Mouse (Mus musculus): ENCODE measurements around the gene Tagln2. TPM values are rescaled to one million over a fixed set of nuclear protein-coding genes. Genes with fewer than 3 reads are reported as not detected.

Tagln2 gene
- 388 and 395 TPM in 2 replicates for polyA plus RNA-seq (2015; fragmentation: Nextera tagmentation; extraction: Ambion mirVana)

GRCm38 (mm10) chr1:172499765-172500441, at the start of gene Tagln2:
Gene Tagln2 (plus strand): TSS chr1:172500047.
- Histone ChIP-seq H3K27me3 (replicated peaks) (no peaks in the 10 kb centered on the region), H3K36me3 (peaks cover 17% of the 10 kb centered on the region), H3K4me2 (replicated peaks) (peak within 1 kb of the TSS; percentile 73), H3K4me1 (replicated peaks) (peaks cover 38% of the 10 kb centered on the region), H3K27ac (peak within 1 kb of the TSS; percentile 89), H3K9ac (peak within 1 kb of the TSS; percentile 83), H3K9me3 (no peaks in the 10 kb centered on the region), H3K4me3 (replicated peaks) (peak within 1 kb of the TSS; percentile 73)
- ATAC-seq = peak; percentile 81
- 2% methylated on average over 30 of the region's 30 CpGs for WGBS

- ATAC-seq = peak; percentile 76
- Histone ChIP-seq H3K27me3 (replicated peaks) (no peaks in the 10 kb centered on the region), H3K4me2 (replicated peaks) (no peak overlapping the region), H3K36me3 (no peaks in the 10 kb centered on the region), H3K9me3 (no peaks in the 10 kb centered on the region), H3K4me1 (replicated peaks) (peaks cover 7% of the 10 kb centered on the region; the same call in 1 of the 2 replicates), H3K27ac (no peak overlapping the region), H3K4me3 (replicated peaks) (no peak overlapping the region), H3K9ac (no peak overlapping the region)
- WGBS = 47% methylated on average over 2 of the region's 2 CpGs
Observed at GRCm38 (mm10) chr1:172450226-172450625, 49.6 kb upstream of the Tagln2 start.

GRCm38 (mm10) chr1:172450848-172451470, 48.9 kb upstream of the Tagln2 start:
- peak; percentile 49 for ATAC-seq
- H3K4me2 ChIP-seq (replicated peaks) = peak overlapping the region; percentile 14; the same call in 1 of the 2 replicates
- no peak overlapping the region for H3K27ac ChIP-seq
- H3K4me1 ChIP-seq (replicated peaks) = peaks cover 7% of the 10 kb centered on the region; the same call in 1 of the 2 replicates
- no peak overlapping the region for H3K9ac ChIP-seq
- no peak overlapping the region for H3K4me3 ChIP-seq (replicated peaks)
- 40% methylated on average over 17 of the region's 17 CpGs for WGBS
- no peaks in the 10 kb centered on the region for H3K9me3 ChIP-seq
- no peaks in the 10 kb centered on the region for H3K36me3 ChIP-seq
- H3K27me3 ChIP-seq (replicated peaks) = no peaks in the 10 kb centered on the region

GRCm38 (mm10) chr1:172452911-172453310, 46.9 kb upstream of the Tagln2 start:
- Histone ChIP-seq H3K4me2 (replicated peaks) (no peak overlapping the region), H3K4me3 (replicated peaks) (no peak overlapping the region), H3K36me3 (no peaks in the 10 kb centered on the region), H3K9me3 (no peaks in the 10 kb centered on the region), H3K27ac (no peak overlapping the region), H3K9ac (no peak overlapping the region), H3K27me3 (replicated peaks) (no peaks in the 10 kb centered on the region), H3K4me1 (replicated peaks) (peaks cover 7% of the 10 kb centered on the region; the same call in 1 of the 2 replicates)
- 47% methylated on average over 2 of the region's 2 CpGs for WGBS
- ATAC-seq = no peak

DNA sequence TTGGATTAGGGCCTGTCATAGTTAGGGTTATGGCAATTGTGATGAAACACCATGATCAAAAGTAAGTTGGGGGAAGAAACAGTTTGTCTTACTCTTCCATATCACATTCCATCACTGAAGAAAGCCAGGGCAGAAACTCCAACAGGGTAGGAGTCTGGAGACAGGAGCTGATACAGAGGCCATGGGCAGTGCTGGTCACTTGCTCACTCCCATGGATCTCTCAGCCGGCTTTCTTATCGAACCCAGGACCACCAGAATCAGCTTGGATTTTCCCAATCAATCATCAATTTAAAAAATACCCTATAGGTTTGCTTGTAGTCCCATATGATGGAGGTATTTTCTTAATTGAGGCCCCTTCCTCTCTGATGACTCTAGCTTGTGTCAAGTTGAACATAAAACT, 46.0 kb upstream of the Tagln2 start:
- H3K4me3 ChIP-seq (replicated peaks) = no peak overlapping the region
- H3K9ac ChIP-seq = no peak overlapping the region
- H3K36me3 ChIP-seq = no peaks in the 10 kb centered on the region
- H3K9me3 ChIP-seq = no peaks in the 10 kb centered on the region
- ATAC-seq = no peak
- no peaks in the 10 kb centered on the region for H3K27me3 ChIP-seq (replicated peaks)
- 95% methylated on average over 2 of the region's 2 CpGs for WGBS
- no peak overlapping the region for H3K27ac ChIP-seq
- H3K4me1 ChIP-seq (replicated peaks) = peaks cover 7% of the 10 kb centered on the region; the same call in 1 of the 2 replicates
- H3K4me2 ChIP-seq (replicated peaks) = no peak overlapping the region

DNA sequence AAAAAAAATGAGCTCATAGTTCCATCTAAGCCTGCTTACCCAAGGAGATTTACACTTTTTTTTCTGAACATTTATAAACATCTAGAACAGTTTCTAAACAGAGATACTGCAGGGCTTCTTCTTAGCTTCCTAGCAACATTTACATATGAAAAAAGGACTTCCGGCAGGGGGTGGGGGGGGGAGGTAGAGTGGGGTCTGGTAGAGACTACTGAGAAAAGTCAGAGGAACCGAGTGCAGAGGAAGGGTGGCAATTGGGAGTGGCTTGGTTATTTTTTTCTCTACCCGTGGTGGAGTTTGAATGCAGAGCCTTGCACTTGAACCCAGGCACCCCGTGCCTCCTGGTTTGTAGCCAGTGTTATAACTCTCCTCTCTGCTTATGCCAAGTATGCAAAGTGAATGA, 44.4 kb upstream of the Tagln2 start:
- Histone ChIP-seq H3K36me3 (no peaks in the 10 kb centered on the region), H3K9me3 (no peaks in the 10 kb centered on the region), H3K27ac (no peak overlapping the region), H3K27me3 (replicated peaks) (no peaks in the 10 kb centered on the region), H3K4me1 (replicated peaks) (peaks cover 5% of the 10 kb centered on the region; the same call in 1 of the 2 replicates), H3K4me2 (replicated peaks) (no peak overlapping the region), H3K9ac (no peak overlapping the region), H3K4me3 (replicated peaks) (no peak overlapping the region)
- ATAC-seq = no peak
- 26% methylated on average over 4 of the region's 4 CpGs for WGBS

DNA sequence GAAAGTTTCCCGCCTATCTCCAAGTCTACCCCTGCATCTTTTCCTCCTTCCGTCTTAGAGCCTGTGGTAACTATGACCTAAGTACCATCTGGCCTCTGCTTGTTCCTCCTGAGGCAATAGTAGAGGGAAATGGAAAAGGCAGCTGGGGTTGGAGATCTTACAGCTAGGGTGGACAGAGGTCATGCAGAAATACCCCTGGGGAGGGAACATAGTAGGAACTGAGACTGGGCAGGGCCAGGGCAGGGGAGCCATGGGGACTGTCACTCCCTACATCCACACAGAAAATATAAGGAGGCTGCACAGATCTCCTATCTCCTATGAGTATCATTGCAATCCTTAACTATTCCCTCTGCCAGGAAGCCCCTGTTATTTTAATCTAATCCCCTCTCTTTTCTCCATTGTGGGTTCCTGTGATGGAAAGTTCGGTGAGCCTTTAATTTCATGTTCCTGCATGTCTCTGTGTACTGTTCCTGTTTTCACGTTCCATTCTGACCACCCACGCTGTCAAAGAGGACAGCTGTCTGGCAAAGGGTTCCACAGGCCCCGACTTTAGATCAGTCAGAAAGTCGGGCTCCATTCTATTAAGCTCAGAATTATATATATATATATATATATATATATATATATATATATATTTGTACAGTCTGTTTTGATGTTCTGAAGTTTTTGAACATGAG, 43.7 kb upstream of the Tagln2 start:
- H3K27ac ChIP-seq = no peak overlapping the region
- no peak overlapping the region for H3K4me2 ChIP-seq (replicated peaks)
- no peaks in the 10 kb centered on the region for H3K27me3 ChIP-seq (replicated peaks)

GRCm38 (mm10) chr1:172457196-172457595, 42.7 kb upstream of the Tagln2 start:
- WGBS = 69% methylated on average over 3 of the region's 3 CpGs
- no peak overlapping the region for H3K9ac ChIP-seq
- no peak overlapping the region for H3K4me3 ChIP-seq (replicated peaks)
- no peak overlapping the region for H3K4me2 ChIP-seq (replicated peaks)
- H3K9me3 ChIP-seq = no peaks in the 10 kb centered on the region
- no peaks in the 10 kb centered on the region for H3K36me3 ChIP-seq
- no peak for ATAC-seq
- H3K27me3 ChIP-seq (replicated peaks) = no peaks in the 10 kb centered on the region
- H3K27ac ChIP-seq = no peak overlapping the region
- H3K4me1 ChIP-seq (replicated peaks) = no peaks in the 10 kb centered on the region

More for the DNA sequence above, 43.7 kb upstream of the Tagln2 start:
- Histone ChIP-seq H3K9me3 (no peaks in the 10 kb centered on the region), H3K4me1 (replicated peaks) (peaks cover 1% of the 10 kb centered on the region; the same call in 1 of the 2 replicates), H3K4me3 (replicated peaks) (no peak overlapping the region), H3K36me3 (no peaks in the 10 kb centered on the region), H3K9ac (no peak overlapping the region)
- WGBS = 71% methylated on average over 7 of the region's 7 CpGs
- 0 out of 2 replicates have a peak, but pooled peaks have one; percentile 13 for ATAC-seq

- Histone ChIP-seq H3K27ac (no peak overlapping the region), H3K36me3 (no peaks in the 10 kb centered on the region), H3K4me1 (replicated peaks) (no peaks in the 10 kb centered on the region), H3K4me2 (replicated peaks) (no peak overlapping the region), H3K9ac (no peak overlapping the region), H3K9me3 (no peaks in the 10 kb centered on the region), H3K27me3 (replicated peaks) (no peaks in the 10 kb centered on the region), H3K4me3 (replicated peaks) (no peak overlapping the region)
- ATAC-seq = no peak
- 78% methylated on average over 3 of the region's 3 CpGs for WGBS
Observed at GRCm38 (mm10) chr1:172458041-172458440, 41.8 kb upstream of the Tagln2 start.

DNA sequence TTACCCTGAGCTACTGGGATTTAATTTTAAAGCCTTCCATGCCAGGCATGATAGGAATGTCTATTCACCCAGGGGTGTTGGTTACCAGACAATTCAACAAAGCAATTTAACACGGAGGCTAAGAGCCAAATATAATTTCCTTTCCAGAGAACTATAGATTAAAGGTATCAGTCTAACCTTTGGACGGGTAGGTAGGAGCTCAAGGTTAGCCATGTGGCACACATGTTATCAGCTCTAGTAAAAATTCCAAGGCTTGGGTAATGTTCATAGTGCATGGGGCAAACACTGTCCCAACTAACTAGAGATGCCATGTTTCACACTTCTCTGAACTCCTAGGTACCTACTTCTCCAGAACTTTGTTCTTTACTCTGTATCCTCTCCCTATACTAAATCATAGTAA, 38.2 kb upstream of the Tagln2 start:
- Histone ChIP-seq H3K9me3 (no peaks in the 10 kb centered on the region), H3K27ac (peak overlapping the region; percentile 78), H3K4me3 (replicated peaks) (no peak overlapping the region), H3K27me3 (replicated peaks) (no peaks in the 10 kb centered on the region), H3K4me1 (replicated peaks) (no peaks in the 10 kb centered on the region), H3K36me3 (no peaks in the 10 kb centered on the region), H3K4me2 (replicated peaks) (no peak overlapping the region), H3K9ac (no peak overlapping the region)
- ATAC-seq = peak; percentile 83
- WGBS = 52% methylated on average over 2 of the region's 2 CpGs

- no peak overlapping the region for H3K4me3 ChIP-seq (replicated peaks)
- H3K4me1 ChIP-seq (replicated peaks) = no peaks in the 10 kb centered on the region
- ATAC-seq = peak; percentile 92
- H3K9ac ChIP-seq = no peak overlapping the region
- no peaks in the 10 kb centered on the region for H3K27me3 ChIP-seq (replicated peaks)
- no peaks in the 10 kb centered on the region for H3K9me3 ChIP-seq
- peak overlapping the region; percentile 78 for H3K27ac ChIP-seq
- WGBS = 42% methylated on average over 3 of the region's 3 CpGs
- H3K36me3 ChIP-seq = no peaks in the 10 kb centered on the region
- H3K4me2 ChIP-seq (replicated peaks) = no peak overlapping the region; the same call in 1 of the 2 replicates
Observed at GRCm38 (mm10) chr1:172462534-172462933, 37.3 kb upstream of the Tagln2 start.
